Mouse (Mus musculus): ENCODE measurements around the gene Dhx15. TPM values are rescaled to one million over a fixed set of nuclear protein-coding genes. Genes with fewer than 3 reads are reported as not detected.

The Dhx15 gene
- polyA plus RNA-seq, 1 experiment: 74.9 TPM

GRCm38 (mm10) chr5:52149138-52149537 is 41.2 kb downstream of the Dhx15 start:
- Histone ChIP-seq H3K4me3 (ENCODE audit: insufficient read depth, low read length) (no peak overlapping the region), H3K27ac (ENCODE audit: insufficient read depth, low read length) (no peak overlapping the region), H3K4me1 (ENCODE audit: control insufficient read depth, insufficient read depth, low read length) (no peaks in the 10 kb centered on the region)
- TF ChIP-seq POLR2A (IDR thresholded peaks at IDR 0.05; ENCODE audit: extremely low read depth, insufficient read depth, low read length) (no peak), CTCF (IDR thresholded peaks at IDR 0.05; ENCODE audit: extremely low read depth, insufficient read depth, low read length) (no peak)

GRCm38 (mm10) chr5:52147141-52147540 is 43.2 kb downstream of the Dhx15 start:
- Histone ChIP-seq H3K27ac (ENCODE audit: insufficient read depth, low read length) (no peak overlapping the region), H3K4me1 (ENCODE audit: control insufficient read depth, insufficient read depth, low read length) (no peaks in the 10 kb centered on the region), H3K4me3 (ENCODE audit: insufficient read depth, low read length) (no peak overlapping the region)
- TF ChIP-seq CTCF (IDR thresholded peaks at IDR 0.05; ENCODE audit: extremely low read depth, insufficient read depth, low read length) (no peak), POLR2A (IDR thresholded peaks at IDR 0.05; ENCODE audit: extremely low read depth, insufficient read depth, low read length) (no peak)

- Histone ChIP-seq H3K4me3 (ENCODE audit: insufficient read depth, low read length) (no peak overlapping the region), H3K4me1 (ENCODE audit: control insufficient read depth, insufficient read depth, low read length) (no peaks in the 10 kb centered on the region), H3K27ac (ENCODE audit: insufficient read depth, low read length) (no peak overlapping the region)
- TF ChIP-seq CTCF (IDR thresholded peaks at IDR 0.05; ENCODE audit: extremely low read depth, insufficient read depth, low read length) (no peak), POLR2A (IDR thresholded peaks at IDR 0.05; ENCODE audit: extremely low read depth, insufficient read depth, low read length) (no peak)
Observed at GRCm38 (mm10) chr5:52145684-52146083, 44.6 kb downstream of the Dhx15 start.

GRCm38 (mm10) chr5:52141936-52142335 is 48.4 kb downstream of the Dhx15 start:
- no peak overlapping the region for H3K27ac ChIP-seq (ENCODE audit: insufficient read depth, low read length)
- TF ChIP-seq POLR2A (IDR thresholded peaks at IDR 0.05; ENCODE audit: extremely low read depth, insufficient read depth, low read length) (no peak), CTCF (IDR thresholded peaks at IDR 0.05; ENCODE audit: extremely low read depth, insufficient read depth, low read length) (no peak)
- no peak overlapping the region for H3K4me3 ChIP-seq (ENCODE audit: insufficient read depth, low read length)
- H3K4me1 ChIP-seq (ENCODE audit: control insufficient read depth, insufficient read depth, low read length): no peaks in the 10 kb centered on the region

GRCm38 (mm10) chr5:52138819-52139218 is 51.5 kb downstream of the Dhx15 start:
- no peak overlapping the region for H3K27ac ChIP-seq (ENCODE audit: insufficient read depth, low read length)
- no peak overlapping the region for H3K4me3 ChIP-seq (ENCODE audit: insufficient read depth, low read length)
- TF ChIP-seq POLR2A (IDR thresholded peaks at IDR 0.05; ENCODE audit: extremely low read depth, insufficient read depth, low read length) (no peak), CTCF (IDR thresholded peaks at IDR 0.05; ENCODE audit: extremely low read depth, insufficient read depth, low read length) (no peak)
- H3K4me1 ChIP-seq (ENCODE audit: control insufficient read depth, insufficient read depth, low read length): no peaks in the 10 kb centered on the region

GRCm38 (mm10) chr5:52138134-52138533 is 52.2 kb downstream of the Dhx15 start:
- H3K27ac ChIP-seq (ENCODE audit: insufficient read depth, low read length): no peak overlapping the region
- TF ChIP-seq POLR2A (IDR thresholded peaks at IDR 0.05; ENCODE audit: extremely low read depth, insufficient read depth, low read length): no peak
- no peak for TF ChIP-seq CTCF (IDR thresholded peaks at IDR 0.05; ENCODE audit: extremely low read depth, insufficient read depth, low read length)
- no peak overlapping the region for H3K4me3 ChIP-seq (ENCODE audit: insufficient read depth, low read length)
- H3K4me1 ChIP-seq (ENCODE audit: control insufficient read depth, insufficient read depth, low read length): no peaks in the 10 kb centered on the region

GRCm38 (mm10) chr5:52135460-52136141 is 54.7 kb downstream of the Dhx15 start:
- no peaks in the 10 kb centered on the region for H3K4me1 ChIP-seq (ENCODE audit: control insufficient read depth, insufficient read depth, low read length)
- H3K27ac ChIP-seq (ENCODE audit: insufficient read depth, low read length): no peak overlapping the region

GRCm38 (mm10) chr5:52132840-52133239 is 57.5 kb downstream of the Dhx15 start:
- Histone ChIP-seq H3K4me1 (ENCODE audit: control insufficient read depth, insufficient read depth, low read length) (no peaks in the 10 kb centered on the region), H3K4me3 (ENCODE audit: insufficient read depth, low read length) (no peak overlapping the region), H3K27ac (ENCODE audit: insufficient read depth, low read length) (no peak overlapping the region)
- TF ChIP-seq CTCF (IDR thresholded peaks at IDR 0.05; ENCODE audit: extremely low read depth, insufficient read depth, low read length): no peak
- no peak for TF ChIP-seq POLR2A (IDR thresholded peaks at IDR 0.05; ENCODE audit: extremely low read depth, insufficient read depth, low read length)

More at GRCm38 (mm10) chr5:52135460-52136141, 54.7 kb downstream of the Dhx15 start:
- H3K4me3 ChIP-seq (ENCODE audit: insufficient read depth, low read length): no peak overlapping the region
- TF ChIP-seq POLR2A (IDR thresholded peaks at IDR 0.05; ENCODE audit: extremely low read depth, insufficient read depth, low read length) (no peak), CTCF (IDR thresholded peaks at IDR 0.05; ENCODE audit: extremely low read depth, insufficient read depth, low read length) (no peak)

- TF ChIP-seq CTCF (IDR thresholded peaks at IDR 0.05; ENCODE audit: extremely low read depth, insufficient read depth, low read length) (peak; percentile 51), POLR2A (IDR thresholded peaks at IDR 0.05; ENCODE audit: extremely low read depth, insufficient read depth, low read length) (no peak)
- H3K4me1 ChIP-seq (ENCODE audit: control insufficient read depth, insufficient read depth, low read length): no peaks in the 10 kb centered on the region
Observed at GRCm38 (mm10) chr5:52132092-52132491, 58.2 kb downstream of the Dhx15 start.

GRCm38 (mm10) chr5:52131389-52131788 is 58.9 kb downstream of the Dhx15 start:
- Histone ChIP-seq H3K27ac (ENCODE audit: insufficient read depth, low read length) (no peak overlapping the region), H3K4me1 (ENCODE audit: control insufficient read depth, insufficient read depth, low read length) (no peaks in the 10 kb centered on the region), H3K4me3 (ENCODE audit: insufficient read depth, low read length) (no peak overlapping the region)
- no peak for TF ChIP-seq POLR2A (IDR thresholded peaks at IDR 0.05; ENCODE audit: extremely low read depth, insufficient read depth, low read length)
- no peak for TF ChIP-seq CTCF (IDR thresholded peaks at IDR 0.05; ENCODE audit: extremely low read depth, insufficient read depth, low read length)

More at GRCm38 (mm10) chr5:52132092-52132491, 58.2 kb downstream of the Dhx15 start:
- H3K27ac ChIP-seq (ENCODE audit: insufficient read depth, low read length): no peak overlapping the region
- no peak overlapping the region for H3K4me3 ChIP-seq (ENCODE audit: insufficient read depth, low read length)
